Mouse (Mus musculus): ENCODE data around the gene Retreg1.

GRCm38 (mm10) chr15:25886581-25887011 lies 43.6 kb downstream of the Retreg1 start:
- TF ChIP-seq CTCF (IDR thresholded peaks at IDR 0.05; ENCODE audit: extremely low read depth, insufficient read depth, low read length) (no peak), POLR2A (IDR thresholded peaks at IDR 0.05; ENCODE audit: extremely low read depth, insufficient read depth, low read length) (no peak)

Measured in cortical plate, adult 2 months (tissue).